Mouse (Mus musculus) cortical plate, adult 2 months (tissue): ENCODE data around the gene Galnt10.

ENCODE experiments used
- CTCF ChIP-seq: fragments of 200-500 bp; IDR thresholded peaks from 2 replicates; pipeline ENCODE4 v1.5.1; 2011; ENCODE audit warnings: mild to moderate bottlenecking, control low read depth, low read length; ENCODE audit not compliant: insufficient read depth; ENCODE audit errors: extremely low read depth
- POLR2A ChIP-seq: fragments of 200-500 bp; IDR thresholded peaks from 2 replicates; pipeline ENCODE4 v1.6.1; 2011; ENCODE audit warnings: mild to moderate bottlenecking, low read length, control low read depth; ENCODE audit not compliant: insufficient read depth; ENCODE audit errors: extremely low read depth

- TF ChIP-seq CTCF, result no peak
- TF ChIP-seq POLR2A, result no peak
These were observed 190.1 kb downstream of the Galnt10 start for GRCm38 (mm10) chr11:57835331-57835730.
